17 mouse cellular contexts compared by ENCODE assay signal in genomic region chr9:99429845-99430244, GRCm38 (mm10). TPM values are rescaled to one million over a fixed set of nuclear protein-coding genes. Genes with fewer than 3 reads are reported as not detected.
"Had no signal": no experiment of that assay in that cellular context is flagged by ENCODE, and none has a peak within 500 bp of the region (broad histone marks: within the 10 kb centered on the region; RNA-seq: fewer than 3 reads in every experiment).

No protein-coding gene starts in this region.

- DNase-seq: kidney, adult 2 months; kidney, postnatal 14 days; lung, embryonic 14.5 days; lung, postnatal 10 days; lung, postnatal 4 days; midbrain, embryonic 14.5 days; thymus, postnatal 4 days had no signal

- H3K4me3 ChIP-seq: kidney, embryonic 15.5 days; limb, embryonic 15.5 days; liver, embryonic 12.5 days; midbrain, embryonic 10.5 days; myocyte; neural tube, embryonic 15.5 days had no signal

- H3K27ac ChIP-seq: kidney, embryonic 15.5 days; liver, embryonic 12.5 days; midbrain, embryonic 10.5 days; neural tube, embryonic 15.5 days had no signal

RNA-seq across cellular contexts. Expression of gene Nme9, which starts 21.4 kb away (rescaled TPM):
- total RNA-seq: megakaryocyte, adult 5-6 weeks had no signal
- polyA plus RNA-seq: limb, embryonic 11.5 days; limb, embryonic 15.5 days; liver, embryonic 12.5 days; liver, embryonic 16.5 days; lung, embryonic 14.5 days; midbrain, embryonic 10.5 days; midbrain, embryonic 14.5 days; myocyte; neural tube, embryonic 11.5 days had no signal
